Mouse (Mus musculus): ENCODE measurements around the gene Secisbp2.

DNA sequence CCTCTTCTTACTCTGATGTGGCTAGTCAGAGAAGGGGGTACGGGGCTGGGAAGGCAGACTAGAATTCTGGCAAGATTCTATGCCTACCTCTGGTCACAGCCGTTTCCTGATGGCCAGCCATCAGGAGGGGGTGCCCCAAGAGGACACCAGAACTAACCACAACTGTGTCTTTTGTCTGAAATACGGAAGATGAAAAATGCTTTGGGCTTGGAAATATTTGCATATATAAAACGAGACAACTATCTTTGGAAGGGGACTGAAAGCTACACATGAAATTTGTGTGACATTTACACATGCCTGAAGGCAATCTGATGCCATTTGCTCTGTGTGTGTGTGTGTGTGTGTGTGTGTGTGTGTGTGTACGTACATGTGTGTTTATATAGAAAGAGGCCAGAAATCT, 52.4 kb downstream of the Secisbp2 start:
- TF ChIP-seq CTCF (conservative IDR thresholded peaks at IDR 0.05; ENCODE audit: insufficient read depth, insufficient read length, low read depth, low read length), result no peak
- no peak for TF ChIP-seq POLR2A (IDR thresholded peaks at IDR 0.05; ENCODE audit: low read depth, low read length)
